Mouse (Mus musculus) spleen, adult 12 weeks (tissue): ENCODE measurements at regions not wholly inside any gene's neighbourhood (a gene's known extent, or its start where the extent isn't known, plus 50 kb on each side); places are given as distances from the start of the nearest gene placed in this dataset.

ENCODE experiments used
- DNase-seq: peaks from one replicate; pipeline ENCODE4 v3.0.0; 2022; ENCODE audit warnings: low spot score

DNA sequence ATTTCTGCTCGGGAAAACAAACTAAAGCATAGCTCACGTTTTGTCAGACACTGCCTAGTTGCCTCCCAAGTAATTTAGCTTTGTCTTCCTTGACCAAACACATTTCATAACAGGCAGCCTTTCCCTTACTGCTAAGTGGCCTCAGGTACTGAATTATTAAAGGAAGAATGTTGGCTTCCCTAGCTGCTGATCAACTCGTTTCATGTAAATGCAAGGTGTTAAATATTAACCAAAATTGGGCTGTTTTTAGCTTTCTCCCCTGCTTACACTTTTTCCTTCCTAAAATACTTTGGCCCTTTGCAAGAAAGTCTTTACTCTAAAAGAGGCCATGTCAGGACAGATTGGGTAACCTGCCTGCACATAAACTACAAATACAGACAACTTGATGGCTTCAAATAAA is 265.4 kb downstream of the Pmp22 start:
- DNase-seq: no peak

DNA sequence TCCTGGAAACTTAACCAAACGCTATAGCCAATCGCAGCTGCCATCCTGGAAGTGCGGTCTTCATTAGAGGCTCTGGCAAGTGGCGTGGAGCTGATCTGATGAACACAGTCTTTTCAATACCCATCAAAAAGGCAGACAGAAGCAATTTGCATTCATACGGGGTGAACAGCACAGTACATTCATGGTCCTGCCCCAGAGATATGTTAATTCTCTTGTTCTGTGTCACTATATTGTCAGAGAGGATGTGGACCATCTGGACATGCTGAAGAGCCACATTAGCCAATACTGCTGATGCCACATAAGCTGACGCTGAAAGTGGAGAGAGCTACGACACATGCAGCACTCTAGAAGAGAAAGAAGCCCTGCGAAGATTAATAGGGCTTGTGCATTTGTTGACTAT is 267.6 kb downstream of the Pmp22 start:
- DNase-seq: no peak

DNA sequence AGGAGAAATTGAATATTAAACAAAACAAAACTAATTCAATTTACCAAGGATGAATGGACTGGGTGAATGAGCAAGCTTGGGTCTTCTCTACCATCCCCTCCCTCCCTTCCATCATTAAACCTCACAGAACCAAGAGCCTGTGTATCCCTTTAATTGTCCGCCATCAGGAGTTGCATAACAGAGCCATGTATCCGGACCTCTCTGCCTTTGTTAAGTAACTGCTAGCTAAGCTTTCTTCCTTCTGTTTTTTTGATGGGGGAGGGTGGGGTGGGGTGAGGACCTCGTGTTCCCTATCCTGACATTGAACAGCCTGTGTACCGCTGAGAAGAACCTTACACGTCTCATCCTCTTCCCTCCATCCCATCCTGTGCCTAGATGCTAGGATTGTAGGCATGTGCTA is 274.0 kb downstream of the Pmp22 start:
- no peak for DNase-seq

DNA sequence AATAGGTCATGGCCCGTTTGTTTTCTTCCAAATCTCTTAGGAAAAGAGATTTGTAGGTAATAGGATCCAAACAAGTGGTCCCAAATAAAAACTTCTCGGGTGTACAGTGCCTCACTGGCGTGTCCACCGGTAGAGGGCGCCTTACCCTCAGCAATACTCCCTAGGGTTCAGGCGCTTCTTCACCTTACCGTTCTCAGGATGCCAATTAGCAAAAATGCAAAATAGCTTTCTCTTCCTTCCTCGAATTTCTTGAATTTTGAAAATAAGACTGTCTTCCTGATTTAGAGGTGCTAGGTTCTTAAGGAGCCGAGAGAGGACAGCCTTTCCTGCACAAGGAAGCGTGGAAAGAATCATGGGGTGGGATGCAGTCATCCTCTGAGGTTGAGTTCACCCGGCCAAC is 275.9 kb downstream of the Pmp22 start:
- DNase-seq: no peak

DNA sequence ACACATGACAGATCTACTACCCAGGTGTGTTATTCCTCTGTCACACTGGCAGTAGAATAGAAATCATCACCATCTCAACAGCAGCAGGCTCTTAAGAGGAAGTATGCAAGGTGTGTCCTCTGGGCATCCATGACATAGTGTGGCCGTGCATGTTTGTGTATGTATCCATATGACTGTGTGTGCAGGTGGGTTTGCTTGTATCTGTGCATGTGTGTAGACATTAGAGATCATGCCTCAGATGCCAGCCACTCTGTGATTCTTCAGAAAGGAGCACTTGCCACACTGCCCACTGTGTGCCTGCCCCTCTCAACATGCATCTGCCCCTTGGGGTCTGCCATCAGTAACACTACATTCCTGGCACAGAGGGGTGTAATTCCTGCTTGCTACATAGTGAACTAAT is 280.6 kb downstream of the Pmp22 start:
- no peak for DNase-seq

DNA sequence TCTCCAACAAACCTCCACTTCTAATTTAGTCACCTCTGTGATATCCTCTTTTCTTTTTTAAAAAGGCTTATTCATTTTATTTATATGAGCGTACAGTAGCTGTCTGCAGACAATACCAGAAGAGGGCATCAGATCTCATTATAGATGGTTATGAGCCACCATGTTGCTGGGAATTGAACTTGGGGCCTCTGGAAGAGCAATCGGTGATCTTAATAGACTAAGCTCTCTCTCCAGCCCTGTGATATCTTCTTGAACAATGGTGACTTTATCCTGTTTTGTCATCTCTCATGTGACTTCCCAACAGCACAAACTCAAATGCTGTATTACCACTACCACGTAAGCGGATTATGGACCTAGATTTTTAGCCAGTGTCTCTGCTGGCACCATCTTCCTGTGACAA is 282.1 kb downstream of the Pmp22 start:
- DNase-seq: no peak

DNA sequence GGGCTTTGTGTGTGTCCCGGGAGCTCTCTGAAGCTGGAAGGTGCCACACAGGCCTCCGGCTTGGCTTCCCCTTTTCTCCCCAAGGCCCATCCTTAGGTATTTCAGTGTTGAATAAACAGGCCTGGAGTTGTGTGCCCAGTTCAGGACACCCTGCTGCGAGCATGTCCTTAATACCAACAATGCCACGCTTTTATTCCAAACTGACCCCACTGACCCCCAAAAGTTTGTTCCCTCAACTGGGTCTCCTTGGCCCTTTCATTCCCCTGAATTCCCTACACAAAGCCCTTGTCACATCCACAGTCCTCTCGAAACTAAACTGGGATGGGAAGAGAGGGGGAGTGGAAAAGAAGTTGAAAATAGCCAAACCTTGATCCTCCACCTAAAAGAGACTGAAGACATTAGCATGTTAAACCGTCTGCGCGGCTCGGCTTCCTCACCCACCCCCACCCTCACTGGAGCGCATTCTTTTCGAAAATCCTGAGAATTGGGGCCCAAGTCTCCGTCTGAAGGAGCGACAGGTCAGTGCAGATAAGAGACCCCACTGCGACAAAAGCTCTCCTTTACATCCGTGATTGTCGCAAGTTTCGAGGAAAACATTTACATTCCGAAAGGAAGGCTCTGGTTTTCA is 283.7 kb downstream of the Pmp22 start:
- DNase-seq: no peak

DNA sequence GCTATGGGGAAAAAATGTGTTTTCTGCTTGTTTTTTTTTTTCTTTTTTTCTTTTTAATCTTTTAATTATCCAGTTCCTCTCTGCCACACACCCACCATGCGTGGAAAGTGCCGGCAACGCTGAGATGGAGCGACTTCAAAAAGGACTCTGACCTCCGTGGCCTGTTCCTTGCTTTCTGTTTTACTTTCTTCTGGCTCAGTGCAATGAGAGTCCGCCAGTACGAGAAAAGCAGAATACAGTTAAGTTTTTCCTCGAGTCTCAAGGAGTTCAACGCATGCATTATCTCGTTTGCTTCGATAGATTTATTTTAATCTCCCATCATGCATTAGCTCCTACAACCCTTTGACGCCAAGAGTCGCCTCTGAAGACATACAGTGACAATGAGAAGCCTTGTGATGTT is 284.3 kb downstream of the Pmp22 start:
- no peak for DNase-seq

DNA sequence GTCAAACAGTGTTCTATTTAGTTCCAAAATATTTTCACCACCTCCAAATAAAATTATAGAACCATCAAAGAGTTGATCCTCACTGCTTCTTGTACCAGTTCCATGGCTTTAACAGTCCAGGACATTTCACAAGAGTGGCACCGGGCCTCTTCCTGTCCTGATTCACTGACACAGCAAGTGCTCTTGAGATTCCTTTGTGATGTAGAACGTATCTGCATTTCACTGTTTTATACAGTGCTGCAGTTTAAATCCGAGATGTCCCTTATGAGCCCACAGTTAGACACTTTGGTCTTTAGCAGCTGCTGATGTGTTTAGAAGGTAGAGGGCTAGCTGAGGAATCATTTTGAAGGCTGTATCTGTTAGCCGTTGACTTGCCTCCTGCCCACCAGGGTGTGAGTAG is 284.8 kb downstream of the Pmp22 start:
- no peak for DNase-seq

DNA sequence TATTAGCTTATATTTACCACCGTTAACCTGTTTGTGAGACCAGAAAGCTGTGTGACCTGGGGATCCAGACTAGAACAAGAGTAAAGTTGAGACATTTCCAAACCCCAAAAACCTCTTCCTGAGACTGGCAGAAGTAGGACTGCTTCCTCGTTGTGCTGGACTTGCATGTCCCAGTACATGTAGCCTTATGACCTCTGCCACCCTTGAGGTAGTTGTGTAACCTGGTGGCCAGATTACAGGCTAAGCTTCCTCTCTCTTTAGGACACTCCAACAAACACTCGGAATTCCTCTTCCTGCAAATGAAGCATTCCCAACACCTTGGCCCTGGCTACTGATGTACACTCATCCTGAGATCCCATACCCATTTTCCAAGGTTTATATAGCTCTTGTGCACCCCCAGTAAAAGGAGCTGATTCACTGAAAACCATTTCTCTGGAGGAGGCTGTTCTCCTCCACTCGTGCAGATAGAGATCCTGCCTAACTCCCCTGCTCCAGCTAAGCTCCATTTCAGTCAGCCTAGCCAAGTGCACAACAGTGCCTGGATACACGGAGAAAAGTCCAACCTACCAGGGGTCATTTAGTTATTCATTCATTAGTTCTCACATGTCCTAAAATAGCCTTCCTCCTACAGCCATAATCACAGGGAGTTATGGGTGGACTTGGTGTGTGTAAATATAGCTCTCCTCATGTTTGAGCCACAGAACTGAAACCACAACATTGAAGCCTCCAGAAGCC is 289.4 kb downstream of the Pmp22 start:
- DNase-seq: no peak

DNA sequence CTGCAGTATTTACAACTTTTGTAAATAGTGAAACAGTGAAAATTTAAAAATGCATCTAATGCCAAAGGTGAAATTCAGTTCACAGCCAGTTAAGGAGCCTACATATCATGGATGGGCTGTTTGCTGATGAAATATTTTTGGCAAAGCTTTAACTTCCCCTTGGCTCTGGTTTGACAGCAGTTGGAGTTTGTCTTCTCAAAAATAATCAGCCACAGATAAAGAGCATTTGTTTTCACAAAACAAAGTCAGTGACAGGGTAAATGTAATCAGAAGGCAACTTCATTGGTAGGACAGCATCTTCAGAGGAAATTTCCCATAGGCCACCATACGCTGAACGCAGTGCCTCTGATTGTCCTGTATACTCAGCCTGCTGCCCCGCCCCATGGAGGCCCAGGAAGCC is 291.6 kb downstream of the Pmp22 start:
- no peak for DNase-seq

DNA sequence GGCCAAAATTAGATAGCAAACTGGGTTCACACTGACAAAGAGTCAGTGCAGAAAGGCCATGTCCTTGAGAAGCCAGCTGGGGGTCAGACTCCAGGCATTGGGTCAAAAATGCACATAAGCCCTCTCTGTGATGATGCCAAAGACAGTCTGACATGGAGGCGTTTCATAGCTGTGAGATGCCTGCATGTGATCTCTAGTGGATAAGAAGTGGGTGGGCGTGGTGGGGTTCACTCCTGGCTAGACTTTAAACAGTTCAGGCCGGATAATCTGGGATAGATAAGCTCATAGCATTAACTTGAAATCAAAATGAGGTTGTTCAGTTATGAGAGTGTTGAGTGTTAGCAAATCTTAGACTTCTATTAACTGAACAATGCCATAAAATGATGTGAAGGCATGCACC is 293.3 kb downstream of the Pmp22 start:
- no peak for DNase-seq

DNA sequence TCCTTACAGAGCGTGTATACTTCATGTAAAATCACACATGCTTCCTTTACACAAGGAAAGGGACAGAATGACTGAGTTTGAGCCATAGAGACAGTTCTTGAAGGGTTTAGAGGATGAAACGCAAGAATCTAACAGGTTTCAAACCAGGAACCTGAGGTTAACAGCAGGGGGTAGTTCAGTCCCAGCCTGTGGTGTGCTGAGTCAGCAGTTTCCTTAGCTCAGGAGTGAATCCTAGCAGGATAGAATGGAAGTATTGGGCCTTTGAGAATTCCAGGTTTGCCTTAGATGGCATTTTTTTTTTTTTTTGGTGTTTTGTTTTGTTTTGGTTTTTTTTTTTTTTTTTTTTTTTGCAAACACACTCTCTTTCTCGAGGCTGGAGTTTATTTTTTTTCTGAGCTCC is 295.5 kb downstream of the Pmp22 start:
- no peak for DNase-seq

DNA sequence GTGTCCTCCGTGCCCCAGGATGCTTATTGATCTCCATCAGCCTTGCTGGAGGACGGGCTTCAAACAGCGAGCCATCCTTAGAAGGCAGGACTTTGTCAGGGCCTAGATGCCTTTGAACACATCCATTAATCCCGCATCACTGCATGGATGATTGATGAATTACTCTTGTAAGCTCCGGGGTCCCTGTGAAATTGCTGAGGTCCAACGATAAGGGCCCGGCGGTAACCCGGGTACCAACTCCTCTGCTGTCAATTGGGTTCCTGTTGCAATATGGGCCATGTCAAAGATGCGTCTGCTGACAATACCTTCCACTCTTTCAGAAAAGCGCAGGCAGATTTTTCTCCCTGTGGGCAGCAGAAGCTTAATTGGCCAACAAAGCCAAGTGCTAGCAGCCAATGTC is 297.0 kb downstream of the Pmp22 start:
- DNase-seq: no peak

DNA sequence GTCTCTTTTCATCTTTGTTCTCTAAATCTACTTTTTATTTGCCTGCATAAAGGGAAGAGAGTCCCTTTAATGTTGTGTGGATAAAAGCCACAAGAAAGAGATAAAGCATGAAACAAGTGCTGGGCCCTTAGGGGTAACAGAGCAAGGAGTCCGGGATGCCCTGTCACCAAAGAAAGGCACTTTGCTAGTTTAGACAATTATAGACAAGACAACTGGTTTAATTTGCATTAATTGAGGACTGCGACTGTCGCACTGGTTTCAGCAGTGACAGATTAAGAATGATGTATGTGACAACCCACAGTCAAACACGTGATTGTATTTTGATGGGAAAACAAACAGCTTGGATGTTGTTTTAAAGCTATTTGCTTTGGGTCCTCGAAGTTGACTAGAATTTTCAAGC is 325.0 kb downstream of the Pmp22 start:
- no peak for DNase-seq

DNA sequence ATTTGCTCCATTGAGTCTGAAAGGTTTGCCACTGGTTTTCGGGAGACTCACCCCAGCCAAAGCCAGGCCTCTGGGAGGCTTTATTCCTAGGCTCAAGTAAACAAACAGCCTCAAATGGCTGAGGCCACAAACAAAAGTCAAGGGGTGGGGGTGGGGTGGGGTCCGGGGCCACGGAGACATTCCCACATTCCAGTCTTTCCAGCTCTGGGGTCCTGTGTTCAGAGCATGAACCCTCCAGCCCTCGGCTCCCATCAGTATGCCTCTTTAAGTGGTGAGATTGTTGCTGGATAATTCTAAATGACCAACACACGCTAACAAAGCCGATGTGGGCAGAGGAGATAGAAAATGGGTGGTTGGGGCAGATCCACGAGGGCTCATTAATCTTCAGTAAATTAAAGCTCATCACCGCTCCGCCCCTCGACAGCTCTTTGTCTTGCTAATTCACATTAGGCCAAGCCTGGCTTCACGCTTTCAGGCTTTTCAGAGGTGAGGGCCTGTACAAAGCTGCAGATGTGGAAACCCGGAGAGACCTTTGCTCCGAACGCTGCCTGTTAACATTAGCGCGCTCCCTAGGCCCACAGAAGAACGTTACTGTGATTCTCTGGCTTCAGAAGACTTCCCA is 326.2 kb downstream of the Pmp22 start:
- DNase-seq: no peak

DNA sequence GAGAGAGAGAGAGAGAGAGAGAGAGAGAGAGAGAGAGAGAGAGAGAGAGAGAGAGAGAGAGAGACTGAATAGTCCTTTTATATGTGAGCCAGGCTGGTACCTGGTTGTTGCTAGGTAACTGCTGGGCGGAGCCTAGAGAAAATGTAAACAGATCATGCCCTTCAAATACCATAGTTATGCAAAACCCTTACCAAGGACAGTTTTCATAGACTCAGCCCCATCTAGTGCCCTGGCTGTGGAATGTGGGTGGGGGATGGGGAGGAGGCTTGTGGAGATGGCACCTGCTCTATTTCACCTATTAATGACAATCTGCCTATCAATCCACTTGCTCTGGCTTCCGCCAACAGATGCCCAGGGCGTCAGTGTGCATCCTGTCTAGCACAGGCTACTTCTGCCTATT is 327.6 kb downstream of the Pmp22 start:
- DNase-seq: no peak

DNA sequence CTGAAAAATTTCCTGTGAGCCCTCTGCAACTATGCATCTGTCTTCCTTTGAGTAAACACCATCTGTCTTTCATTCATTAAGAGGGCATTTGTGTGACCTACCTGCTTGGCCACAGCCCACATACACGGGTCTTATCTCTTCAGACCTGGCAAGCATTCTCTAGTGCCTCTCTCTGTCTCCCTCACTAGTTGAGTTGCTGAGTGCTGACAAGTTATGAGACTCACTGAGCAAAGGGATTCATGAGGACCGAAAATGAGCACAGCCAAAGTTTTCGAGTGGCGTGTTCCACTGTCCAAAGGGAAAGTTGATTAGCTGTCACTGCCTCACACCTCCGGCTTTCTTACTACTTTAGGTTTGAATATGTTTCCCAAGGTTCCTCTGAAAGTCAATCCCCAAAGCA is 328.5 kb downstream of the Pmp22 start:
- DNase-seq: no peak

DNA sequence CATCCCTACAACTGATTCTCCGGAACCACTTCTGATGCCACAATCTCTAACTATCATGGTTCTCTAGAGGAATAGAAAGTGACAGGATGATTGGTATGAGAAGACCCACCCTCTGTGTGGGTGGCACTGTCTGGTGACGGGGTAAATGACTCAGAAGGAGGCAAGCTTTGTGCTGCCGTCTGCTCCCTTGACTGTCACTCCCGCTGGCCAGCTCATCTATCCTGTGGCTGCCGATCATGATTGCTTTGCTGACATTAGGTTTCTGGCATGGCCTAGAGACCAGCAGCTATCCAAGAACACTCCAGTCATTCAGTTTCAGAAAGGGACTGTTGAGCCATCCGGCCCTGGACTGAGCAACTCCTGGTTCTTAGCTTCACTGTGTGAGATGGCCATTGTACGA is 331.4 kb downstream of the Pmp22 start:
- no peak for DNase-seq

DNA sequence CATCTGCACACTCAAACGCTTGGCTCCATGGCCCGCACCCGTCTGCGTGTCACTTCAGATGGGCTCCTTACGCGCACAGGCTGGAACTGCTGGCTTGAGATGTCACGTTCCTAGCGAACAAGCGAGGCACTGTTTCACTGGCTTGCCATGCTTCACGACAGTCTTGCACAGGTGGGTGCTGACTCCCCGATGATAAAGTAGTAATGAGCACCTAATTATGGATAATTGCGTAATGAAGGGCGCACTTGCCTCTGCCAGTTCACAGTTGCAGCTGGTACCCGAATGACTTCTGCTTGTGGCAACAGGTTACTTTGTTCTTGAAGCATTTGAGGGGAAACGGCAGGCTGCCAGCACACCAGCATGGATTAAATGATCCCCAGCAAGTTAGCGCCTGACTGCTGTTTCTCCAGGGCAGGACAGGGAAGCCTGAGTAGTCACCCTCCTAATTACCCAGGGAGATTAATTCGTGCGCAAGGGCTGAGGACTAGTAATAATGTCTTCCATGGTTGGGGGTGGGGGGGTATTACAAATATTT is 335.1 kb downstream of the Pmp22 start:
- no peak for DNase-seq

DNA sequence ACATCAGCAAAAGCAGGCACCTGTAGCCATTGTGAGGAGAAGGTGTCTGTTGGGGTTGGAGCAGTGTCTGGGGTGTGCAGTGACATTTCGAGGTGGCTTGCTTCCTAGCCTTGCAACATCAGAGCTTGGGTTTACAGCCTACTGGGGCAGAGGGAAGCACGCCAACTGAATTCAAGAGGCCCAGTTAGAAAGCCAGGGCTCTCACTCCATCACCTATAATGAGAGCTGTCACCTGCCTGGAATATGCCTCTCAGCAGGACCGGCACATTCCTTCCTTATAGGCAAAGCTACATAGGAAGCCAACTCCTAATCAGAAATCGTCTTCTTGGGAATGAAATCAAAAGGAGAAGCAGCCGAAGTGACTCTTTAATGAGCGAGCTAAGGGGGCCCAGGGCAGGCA is 337.2 kb downstream of the Pmp22 start:
- DNase-seq: no peak

DNA sequence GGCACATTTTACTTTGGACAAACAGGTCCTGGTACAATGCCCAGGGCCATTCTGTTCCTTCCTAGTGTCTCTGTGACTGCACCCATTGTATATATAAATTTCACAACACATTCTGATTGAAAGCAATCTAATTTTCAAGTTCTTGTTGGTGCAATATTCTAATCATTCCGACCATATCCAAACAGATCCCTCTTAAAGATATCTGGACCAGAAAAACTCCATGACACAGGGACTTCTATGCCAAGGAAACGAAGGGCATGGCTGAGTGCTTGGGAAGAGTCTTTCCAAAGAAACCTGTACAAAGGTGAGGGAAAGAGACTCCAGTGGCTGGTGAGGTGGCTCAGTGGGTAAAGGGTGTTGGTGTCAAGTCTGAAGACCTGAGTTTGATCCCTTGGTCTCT is 337.8 kb downstream of the Pmp22 start:
- DNase-seq: no peak

DNA sequence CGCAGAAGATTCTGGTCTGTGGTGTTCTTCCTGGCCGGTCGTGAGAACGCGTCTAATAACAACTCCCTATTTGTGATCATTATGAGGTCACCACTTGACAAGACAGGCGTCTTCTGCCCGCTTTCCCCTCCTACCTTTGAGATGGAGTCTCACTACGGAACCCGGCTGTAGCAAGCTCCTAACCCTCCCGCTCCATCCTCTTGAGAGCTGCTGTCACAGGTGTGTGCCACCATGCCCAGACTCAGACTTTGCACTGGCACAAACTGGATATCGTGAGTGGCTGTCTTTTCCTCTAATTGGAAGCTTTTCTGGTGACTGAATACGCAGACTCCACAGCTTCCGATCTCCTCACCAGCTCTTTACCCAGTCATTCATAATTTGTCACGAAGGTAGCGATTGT is 346.0 kb downstream of the Pmp22 start:
- no peak for DNase-seq
